Mouse (Mus musculus) thymus, postnatal 4 days (tissue): Measurements from ENCODE around the gene Etl4.

Source experiments
- DNase-seq: peaks from one replicate; pipeline ENCODE4 v3.0.0; 2021

Etl4 gene

GRCm38 (mm10) chr2:20521686-20522285 lies 612.2 kb downstream of the Etl4 start:
- DNase-seq = no peak

GRCm38 (mm10) chr2:20523636-20524035 lies 614.1 kb downstream of the Etl4 start:
- no peak for DNase-seq

- DNase-seq = no peak
These were observed 616.5 kb downstream of the Etl4 start for GRCm38 (mm10) chr2:20525879-20526593.

- no peak for DNase-seq
These were observed 617.3 kb downstream of the Etl4 start for GRCm38 (mm10) chr2:20526856-20527255.

- no peak for DNase-seq
These were observed 623.0 kb downstream of the Etl4 start for GRCm38 (mm10) chr2:20532623-20533022.

- DNase-seq = no peak
These were observed 628.2 kb downstream of the Etl4 start for GRCm38 (mm10) chr2:20537785-20538184.

- no peak for DNase-seq
These were observed 629.3 kb downstream of the Etl4 start for GRCm38 (mm10) chr2:20538871-20539270.

- no peak for DNase-seq
These were observed 631.7 kb downstream of the Etl4 start for GRCm38 (mm10) chr2:20541261-20541660.

GRCm38 (mm10) chr2:20542286-20542685 lies 632.7 kb downstream of the Etl4 start:
- no peak for DNase-seq

- DNase-seq = no peak
These were observed 636.0 kb downstream of the Etl4 start for GRCm38 (mm10) chr2:20545624-20546023.

- DNase-seq = no peak
These were observed 637.1 kb downstream of the Etl4 start for GRCm38 (mm10) chr2:20546496-20547348.

- no peak for DNase-seq
These were observed 637.7 kb downstream of the Etl4 start for GRCm38 (mm10) chr2:20547349-20547677.

GRCm38 (mm10) chr2:20547686-20548624 lies 638.4 kb downstream of the Etl4 start:
- DNase-seq = no peak

- no peak for DNase-seq
These were observed 639.5 kb downstream of the Etl4 start for GRCm38 (mm10) chr2:20549065-20549464.

- no peak for DNase-seq
These were observed 640.4 kb downstream of the Etl4 start for GRCm38 (mm10) chr2:20549996-20550395.

GRCm38 (mm10) chr2:20555706-20556105 lies 646.1 kb downstream of the Etl4 start:
- no peak for DNase-seq

GRCm38 (mm10) chr2:20559083-20559482 lies 649.5 kb downstream of the Etl4 start:
- no peak for DNase-seq

- DNase-seq = no peak
These were observed 650.1 kb downstream of the Etl4 start for GRCm38 (mm10) chr2:20559723-20560122.

GRCm38 (mm10) chr2:20560581-20560980 lies 651.0 kb downstream of the Etl4 start:
- DNase-seq = no peak

- no peak for DNase-seq
These were observed 653.5 kb downstream of the Etl4 start for GRCm38 (mm10) chr2:20563036-20563435.

- no peak for DNase-seq
These were observed 658.9 kb downstream of the Etl4 start for GRCm38 (mm10) chr2:20568456-20568855.

- DNase-seq = no peak
These were observed 662.4 kb downstream of the Etl4 start for GRCm38 (mm10) chr2:20571940-20572339.

GRCm38 (mm10) chr2:20580331-20580730 lies 670.8 kb downstream of the Etl4 start:
- no peak for DNase-seq
